Mouse (Mus musculus): Measurements from ENCODE around the gene Efcab14. TPM values are rescaled to one million over a fixed set of nuclear protein-coding genes. Genes with fewer than 3 reads are reported as not detected.

Gene Efcab14
- total RNA-seq, 2 experiments from 2014 or later = 44.8 to 46.6 TPM

Other genes starting within 250 kb of the Efcab14 start
- not detected for gene Cyp4a14, start 241.6 kb upstream of the Efcab14 start, total RNA-seq (2021)
- not detected for gene Cyp4a10, start 219.5 kb upstream of the Efcab14 start, total RNA-seq (2021)
- not detected for gene Cyp4a31, start 174.1 kb upstream of the Efcab14 start, total RNA-seq (2021)
- not detected for gene Cyp4a32, start 136.8 kb upstream of the Efcab14 start, total RNA-seq (2021)
- 1 to 10 TPM; 1.6 to 2.5 TPM for gene Cyp4b1, start 90.0 kb upstream of the Efcab14 start, total RNA-seq (2021)
- not detected for gene Tex38, start 43.3 kb downstream of the Efcab14 start, total RNA-seq (2021)
- gene Atpaf1, start 47.1 kb downstream of the Efcab14 start, total RNA-seq (2021) = 10 to 100 TPM; 35.2 to 37.8 TPM
- gene Mob3c, start 90.3 kb downstream of the Efcab14 start, total RNA-seq (2021) = 1 to 10 TPM; 3.9 TPM
- 10 to 100 TPM; 42.8 to 46.9 TPM for gene Mknk1, start 101.5 kb downstream of the Efcab14 start, total RNA-seq (2021)
- gene Kncn, start 146.7 kb downstream of the Efcab14 start, total RNA-seq (2021) = under 1 TPM; 0.26 to 0.55 TPM
- gene 6430628N08Rik, start 152.9 kb downstream of the Efcab14 start, total RNA-seq (2021) = not detected
- gene Dmbx1, start 202.2 kb downstream of the Efcab14 start, total RNA-seq (2021) = under 1 TPM; 0.14 to 0.21 TPM

All from layer of hippocampus, postnatal 14 days (tissue).